Mouse (Mus musculus) heart, adult 2 months (tissue): ENCODE data around the gene Ppp2r5c.

Experiments used
- CTCF ChIP-seq: fragments of 200-600 bp; IDR thresholded peaks from 2 replicates; pipeline ENCODE4 v1.8.1; 2022; ENCODE audit warnings: antibody characterized with exemption, mild to moderate bottlenecking, moderate library complexity
- POLR2A ChIP-seq: fragments of 200-500 bp; IDR thresholded peaks from 2 replicates; pipeline ENCODE4 v1.6.1; 2011; ENCODE audit warnings: mild to moderate bottlenecking, low read depth, low read length, control low read depth; ENCODE audit not compliant: insufficient read depth

DNA sequence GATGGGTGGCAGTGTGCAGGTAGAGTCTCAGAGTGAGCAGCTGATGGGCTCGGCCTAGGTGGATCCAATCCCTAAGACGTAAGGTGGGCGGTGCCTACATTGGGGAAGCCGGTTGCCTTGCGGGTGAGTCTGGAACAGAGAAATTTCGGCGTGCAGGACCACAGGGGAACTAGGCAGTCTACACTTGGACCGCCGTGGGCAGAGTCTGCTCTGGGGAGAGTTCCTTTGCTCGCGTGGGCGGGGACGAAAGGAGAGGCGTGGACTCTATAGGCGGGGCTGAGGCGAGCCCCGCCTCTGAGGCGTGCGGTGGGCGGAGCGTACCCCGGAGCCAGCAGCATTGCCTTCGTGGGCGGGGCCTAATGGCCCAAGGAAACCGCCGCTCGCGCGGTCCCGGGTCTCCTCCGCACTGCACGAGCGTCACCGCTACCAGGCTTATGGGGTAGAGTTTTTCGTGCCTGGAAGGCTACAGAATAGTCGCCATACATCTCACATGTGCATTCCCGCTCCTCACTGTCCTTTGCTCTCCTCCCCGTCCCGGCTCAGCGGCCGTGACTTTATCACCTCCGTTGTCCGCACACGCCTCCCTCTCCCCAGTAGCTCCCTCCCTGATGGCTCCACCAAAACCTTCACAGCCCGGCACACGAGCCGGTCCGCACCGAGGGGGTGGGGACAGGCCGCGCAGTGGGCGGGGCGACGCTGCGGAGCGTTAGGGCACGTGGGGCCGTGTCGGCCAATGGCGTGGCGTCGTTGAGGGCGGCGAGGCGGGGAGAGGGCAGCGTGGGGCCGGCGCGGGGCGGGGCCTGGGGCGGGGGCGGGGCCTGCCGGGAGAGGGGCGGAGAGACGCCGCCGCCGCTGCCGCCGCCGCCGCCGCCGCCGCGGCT, at the start of gene Ppp2r5c:
- TF ChIP-seq POLR2A (peak; percentile 75), CTCF (no peak)
